Mouse (Mus musculus): ENCODE results near the gene Fer1l4.
A peak's percentile ranks its signal among the peaks of the same experiment; 100 is the strongest.

Fer1l4 gene

GRCm38 (mm10) chr2:155991863-155992321, 60.9 kb downstream of the Fer1l4 start:
- Histone ChIP-seq H3K36me3 (ENCODE audit: insufficient read depth, low read length) (peaks cover 100% of the 10 kb centered on the region), H3K9me3 (ENCODE audit: low read length) (no peaks in the 10 kb centered on the region), H3K4me1 (replicated peaks; ENCODE audit: low read depth, low read length) (peaks cover 28% of the 10 kb centered on the region), H3K27me3 (ENCODE audit: insufficient read depth, low read length) (no peaks in the 10 kb centered on the region), H3K4me3 (replicated peaks; ENCODE audit: low read length) (peak overlapping the region; percentile 45)
- no peak for TF ChIP-seq POU5F1 (IDR thresholded peaks at IDR 0.05; ENCODE audit: borderline replicate concordance, low read length)
- TF ChIP-seq NANOG (IDR thresholded peaks at IDR 0.05; ENCODE audit: borderline replicate concordance, low read length): no peak
- no peak for TF ChIP-seq CTCF (conservative IDR thresholded peaks at IDR 0.05; ENCODE audit: low read length)

GRCm38 (mm10) chr2:155991151-155991550, 61.6 kb downstream of the Fer1l4 start:
- peaks cover 28% of the 10 kb centered on the region for H3K4me1 ChIP-seq (replicated peaks; ENCODE audit: low read depth, low read length)
- no peaks in the 10 kb centered on the region for H3K9me3 ChIP-seq (ENCODE audit: low read length)
- peaks cover 98% of the 10 kb centered on the region for H3K36me3 ChIP-seq (ENCODE audit: insufficient read depth, low read length)
- H3K4me3 ChIP-seq (replicated peaks; ENCODE audit: low read length): no peak overlapping the region
- TF ChIP-seq POU5F1 (IDR thresholded peaks at IDR 0.05; ENCODE audit: borderline replicate concordance, low read length) (no peak), NANOG (IDR thresholded peaks at IDR 0.05; ENCODE audit: borderline replicate concordance, low read length) (no peak), CTCF (conservative IDR thresholded peaks at IDR 0.05; ENCODE audit: low read length) (no peak)
- no peaks in the 10 kb centered on the region for H3K27me3 ChIP-seq (ENCODE audit: insufficient read depth, low read length)

GRCm38 (mm10) chr2:155989085-155989484, 63.7 kb downstream of the Fer1l4 start:
- peaks cover 98% of the 10 kb centered on the region for H3K36me3 ChIP-seq (ENCODE audit: insufficient read depth, low read length)
- peaks cover 21% of the 10 kb centered on the region for H3K4me1 ChIP-seq (replicated peaks; ENCODE audit: low read depth, low read length)
- H3K9me3 ChIP-seq (ENCODE audit: low read length): no peaks in the 10 kb centered on the region
- no peak for TF ChIP-seq NANOG (IDR thresholded peaks at IDR 0.05; ENCODE audit: borderline replicate concordance, low read length)
- TF ChIP-seq POU5F1 (IDR thresholded peaks at IDR 0.05; ENCODE audit: borderline replicate concordance, low read length): no peak
- TF ChIP-seq CTCF (conservative IDR thresholded peaks at IDR 0.05; ENCODE audit: low read length): no peak
- H3K27me3 ChIP-seq (ENCODE audit: insufficient read depth, low read length): no peaks in the 10 kb centered on the region
- H3K4me3 ChIP-seq (replicated peaks; ENCODE audit: low read length): no peak overlapping the region

- no peak overlapping the region for H3K4me3 ChIP-seq (replicated peaks; ENCODE audit: low read length)
These were observed 65.6 kb downstream of the Fer1l4 start for GRCm38 (mm10) chr2:155987131-155987530.

GRCm38 (mm10) chr2:155985776-155986175, 67.0 kb downstream of the Fer1l4 start:
- Histone ChIP-seq H3K4me1 (replicated peaks; ENCODE audit: low read depth, low read length) (no peaks in the 10 kb centered on the region), H3K9me3 (ENCODE audit: low read length) (no peaks in the 10 kb centered on the region), H3K4me3 (replicated peaks; ENCODE audit: low read length) (no peak overlapping the region), H3K27me3 (ENCODE audit: insufficient read depth, low read length) (no peaks in the 10 kb centered on the region), H3K36me3 (ENCODE audit: insufficient read depth, low read length) (peaks cover 98% of the 10 kb centered on the region)
- TF ChIP-seq NANOG (IDR thresholded peaks at IDR 0.05; ENCODE audit: borderline replicate concordance, low read length): no peak
- no peak for TF ChIP-seq POU5F1 (IDR thresholded peaks at IDR 0.05; ENCODE audit: borderline replicate concordance, low read length)
- no peak for TF ChIP-seq CTCF (conservative IDR thresholded peaks at IDR 0.05; ENCODE audit: low read length)

More at GRCm38 (mm10) chr2:155987131-155987530, 65.6 kb downstream of the Fer1l4 start:
- H3K27me3 ChIP-seq (ENCODE audit: insufficient read depth, low read length): no peaks in the 10 kb centered on the region
- peaks cover 13% of the 10 kb centered on the region for H3K4me1 ChIP-seq (replicated peaks; ENCODE audit: low read depth, low read length)
- H3K9me3 ChIP-seq (ENCODE audit: low read length): no peaks in the 10 kb centered on the region
- H3K36me3 ChIP-seq (ENCODE audit: insufficient read depth, low read length): peaks cover 98% of the 10 kb centered on the region
- TF ChIP-seq POU5F1 (IDR thresholded peaks at IDR 0.05; ENCODE audit: borderline replicate concordance, low read length) (no peak), NANOG (IDR thresholded peaks at IDR 0.05; ENCODE audit: borderline replicate concordance, low read length) (no peak), CTCF (conservative IDR thresholded peaks at IDR 0.05; ENCODE audit: low read length) (no peak)

- H3K4me3 ChIP-seq (replicated peaks; ENCODE audit: low read length): no peak overlapping the region
- TF ChIP-seq NANOG (IDR thresholded peaks at IDR 0.05; ENCODE audit: borderline replicate concordance, low read length): no peak
- no peak for TF ChIP-seq POU5F1 (IDR thresholded peaks at IDR 0.05; ENCODE audit: borderline replicate concordance, low read length)
- no peak for TF ChIP-seq CTCF (conservative IDR thresholded peaks at IDR 0.05; ENCODE audit: low read length)
- no peaks in the 10 kb centered on the region for H3K27me3 ChIP-seq (ENCODE audit: insufficient read depth, low read length)
- peaks cover 88% of the 10 kb centered on the region for H3K36me3 ChIP-seq (ENCODE audit: insufficient read depth, low read length)
- H3K9me3 ChIP-seq (ENCODE audit: low read length): no peaks in the 10 kb centered on the region
- H3K4me1 ChIP-seq (replicated peaks; ENCODE audit: low read depth, low read length): no peaks in the 10 kb centered on the region
These were observed 73.3 kb downstream of the Fer1l4 start for GRCm38 (mm10) chr2:155979328-155979991.

- Histone ChIP-seq H3K4me1 (replicated peaks; ENCODE audit: low read depth, low read length) (no peaks in the 10 kb centered on the region), H3K36me3 (ENCODE audit: insufficient read depth, low read length) (peaks cover 83% of the 10 kb centered on the region), H3K27me3 (ENCODE audit: insufficient read depth, low read length) (no peaks in the 10 kb centered on the region), H3K4me3 (replicated peaks; ENCODE audit: low read length) (no peak overlapping the region), H3K9me3 (ENCODE audit: low read length) (no peaks in the 10 kb centered on the region)
- TF ChIP-seq POU5F1 (IDR thresholded peaks at IDR 0.05; ENCODE audit: borderline replicate concordance, low read length) (no peak), NANOG (IDR thresholded peaks at IDR 0.05; ENCODE audit: borderline replicate concordance, low read length) (no peak), CTCF (conservative IDR thresholded peaks at IDR 0.05; ENCODE audit: low read length) (no peak)
These were observed 78.5 kb downstream of the Fer1l4 start for GRCm38 (mm10) chr2:155974087-155974731.

GRCm38 (mm10) chr2:155973348-155973747, 79.4 kb downstream of the Fer1l4 start:
- TF ChIP-seq NANOG (IDR thresholded peaks at IDR 0.05; ENCODE audit: borderline replicate concordance, low read length) (no peak), POU5F1 (IDR thresholded peaks at IDR 0.05; ENCODE audit: borderline replicate concordance, low read length) (no peak), CTCF (conservative IDR thresholded peaks at IDR 0.05; ENCODE audit: low read length) (no peak)
- Histone ChIP-seq H3K27me3 (ENCODE audit: insufficient read depth, low read length) (no peaks in the 10 kb centered on the region), H3K36me3 (ENCODE audit: insufficient read depth, low read length) (peaks cover 86% of the 10 kb centered on the region), H3K4me1 (replicated peaks; ENCODE audit: low read depth, low read length) (no peaks in the 10 kb centered on the region), H3K4me3 (replicated peaks; ENCODE audit: low read length) (no peak overlapping the region), H3K9me3 (ENCODE audit: low read length) (no peaks in the 10 kb centered on the region)
